Mouse (Mus musculus) hindbrain, embryonic 12.5 days (tissue): ENCODE data around the gene Rab43. TPM values are rescaled to one million over a fixed set of nuclear protein-coding genes. Genes with fewer than 3 reads are reported as not detected.

Source experiments
- ATAC-seq: fragments of 200-750 bp; cut with Nextera tagmentation; 2 replicates; pipeline ENCODE4 v1.8.0; 2017; ENCODE audit warnings: moderate TSS enrichment; ENCODE audit not compliant: low FRiP score
- H3K27ac ChIP-seq: fragments of 300-500 bp; sonication (generic); 2 replicates; pipeline ENCODE4 v1.5.1; 2016; ENCODE audit warnings: mild to moderate bottlenecking
- H3K27me3 ChIP-seq: fragments of 300-500 bp; sonication (generic); 2 replicates; pipeline ENCODE4 v1.6.1; 2016; ENCODE audit warnings: mild to moderate bottlenecking
- H3K36me3 ChIP-seq: fragments of 300-500 bp; sonication (generic); 2 replicates; pipeline ENCODE4 v1.6.1; 2016; ENCODE audit warnings: mild to moderate bottlenecking
- H3K4me1 ChIP-seq: fragments of 300-500 bp; sonication (generic); 2 replicates; pipeline ENCODE4 v1.6.1; 2016
- H3K4me2 ChIP-seq: fragments of 300-500 bp; sonication (generic); replicated peaks from 2 replicates; pipeline ENCODE4 v1.6.1; 2016; ENCODE audit warnings: mild to moderate bottlenecking
- H3K4me3 ChIP-seq: fragments of 300-500 bp; sonication (generic); 2 replicates; pipeline ENCODE4 v1.5.1; 2016; ENCODE audit warnings: mild to moderate bottlenecking
- H3K9ac ChIP-seq: fragments of 300-500 bp; sonication (generic); 2 replicates; pipeline ENCODE4 v1.6.1; 2016; ENCODE audit warnings: mild to moderate bottlenecking, moderate library complexity
- H3K9me3 ChIP-seq: fragments of 300-500 bp; sonication (generic); replicated peaks from 2 replicates; pipeline ENCODE4 v1.6.1; 2016; ENCODE audit warnings: mild to moderate bottlenecking
- WGBS: fragments of 180-500 bp; shearing (Covaris S2); methylation state at CpG from one replicate; pipeline ENCODE4 v1.1.7; 2016; 5-methylcytosine and 5-hydroxymethylcytosine counted together
- polyA plus RNA-seq: library from polyadenylated mRNA; unstranded; fragments of >200 nt; fragmentation: Nextera tagmentation; extraction: Ambion mirVana; gene quantifications from 2 replicates; pipeline ENCODE4 v1.2.1, GENCODE M21; 2016

The Rab43 gene
- polyA plus RNA-seq, 1 experiment from 2014 or later, result 12.2 TPM

- Histone ChIP-seq H3K9ac (no peak overlapping the region), H3K36me3 (peaks cover 15% of the 10 kb centered on the region), H3K4me2 (no peak overlapping the region), H3K9me3 (no peaks in the 10 kb centered on the region), H3K4me1 (peaks cover 13% of the 10 kb centered on the region), H3K27me3 (no peaks in the 10 kb centered on the region), H3K4me3 (no peak overlapping the region), H3K27ac (no peak overlapping the region)
- no peak for ATAC-seq
- 97% methylated on average over 5 of the region's 5 CpGs for WGBS
These were observed 20.1 kb downstream of the Rab43 start for GRCm38 (mm10) chr6:87791826-87792225.

DNA sequence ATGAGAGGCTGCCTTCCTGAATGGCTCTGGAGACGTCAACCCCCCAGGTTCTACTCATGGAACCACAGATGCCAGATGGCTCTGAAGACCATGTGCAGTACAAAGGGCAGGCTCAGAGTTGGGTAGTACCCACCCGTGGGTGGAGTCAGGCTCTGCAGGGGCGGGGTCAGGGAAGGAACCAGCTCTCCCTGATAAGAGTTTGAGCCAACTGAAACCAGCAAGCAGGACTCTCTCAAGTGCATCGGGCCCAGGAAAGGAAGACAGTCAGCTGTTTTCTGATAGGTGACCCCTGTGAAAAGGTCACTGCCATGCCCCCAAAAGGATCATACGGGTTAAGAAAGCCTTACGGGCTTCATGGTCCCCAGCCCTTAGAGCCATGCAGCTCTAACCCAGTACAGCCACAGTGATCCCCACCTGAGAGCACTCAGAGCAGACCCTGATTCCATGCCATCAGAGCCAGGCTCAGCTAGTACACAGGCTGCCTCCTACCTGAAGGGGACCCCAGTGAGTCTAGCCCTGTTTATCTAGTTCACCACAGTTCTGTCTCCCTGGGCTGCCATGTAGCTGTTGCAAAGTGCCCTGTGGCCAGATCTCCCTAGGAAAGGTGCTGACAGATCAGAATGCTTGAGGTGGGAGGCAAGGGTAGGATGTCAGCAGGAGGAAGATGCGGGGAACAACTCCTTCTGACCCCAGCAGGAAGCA is 21.0 kb downstream of the Rab43 start:
- H3K9ac ChIP-seq, result no peak overlapping the region
- no peaks in the 10 kb centered on the region for H3K9me3 ChIP-seq
- ATAC-seq, result no peak
- H3K27me3 ChIP-seq, result no peaks in the 10 kb centered on the region
- H3K4me3 ChIP-seq, result no peak overlapping the region
- H3K4me1 ChIP-seq, result peaks cover 10% of the 10 kb centered on the region
- no peak overlapping the region for H3K4me2 ChIP-seq
- 75% methylated on average over 7 of the region's 7 CpGs for WGBS
- H3K27ac ChIP-seq, result no peak overlapping the region
- H3K36me3 ChIP-seq, result peaks cover 15% of the 10 kb centered on the region

- no peak overlapping the region for H3K4me3 ChIP-seq
These were observed 22.2 kb downstream of the Rab43 start for GRCm38 (mm10) chr6:87789791-87790190.

DNA sequence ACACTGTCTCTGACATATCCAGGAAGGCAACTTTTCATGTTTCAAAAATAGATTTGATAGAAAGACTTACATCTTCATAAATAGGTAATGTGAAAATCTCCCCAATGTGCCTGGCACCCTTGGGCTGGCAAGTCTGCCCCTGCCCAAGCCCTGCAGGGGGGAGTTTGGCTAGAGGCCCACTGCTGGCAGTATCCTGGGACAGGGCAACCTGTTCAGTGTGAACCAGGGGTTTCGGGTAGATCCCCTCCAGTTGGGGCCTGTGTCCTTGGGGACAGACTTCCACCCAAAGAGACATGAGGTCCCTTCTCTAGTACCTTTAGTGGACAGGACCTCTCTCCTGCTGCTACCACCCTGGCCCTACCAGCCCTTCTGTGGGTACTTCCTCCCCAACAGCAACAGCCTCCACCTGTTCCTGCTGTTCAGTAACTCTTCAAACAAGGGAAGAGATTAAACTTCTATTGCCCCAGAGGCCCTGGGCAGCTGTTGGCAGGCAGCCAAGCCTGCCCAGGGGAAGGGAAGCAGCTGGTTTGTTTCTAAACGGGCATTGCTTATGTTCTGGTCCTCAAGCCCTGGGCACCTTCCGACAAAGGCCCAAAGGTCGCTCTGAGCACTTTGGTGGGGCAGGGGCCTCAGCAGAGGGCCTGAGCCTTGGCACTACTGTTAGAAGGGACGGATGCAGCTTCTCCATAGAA is 22.9 kb downstream of the Rab43 start:
- H3K4me3 ChIP-seq, result no peak overlapping the region
- no peak overlapping the region; the same call in 1 of the 2 replicates for H3K27ac ChIP-seq
- H3K36me3 ChIP-seq, result peaks cover 15% of the 10 kb centered on the region
- no peak for ATAC-seq
- H3K9ac ChIP-seq, result no peak overlapping the region
- H3K4me1 ChIP-seq, result peaks cover 10% of the 10 kb centered on the region
- WGBS, result 54% methylated on average over 5 of the region's 5 CpGs
- H3K9me3 ChIP-seq, result no peaks in the 10 kb centered on the region
- no peak overlapping the region for H3K4me2 ChIP-seq
- H3K27me3 ChIP-seq, result no peaks in the 10 kb centered on the region

More at GRCm38 (mm10) chr6:87789791-87790190, 22.2 kb downstream of the Rab43 start:
- Histone ChIP-seq H3K27me3 (no peaks in the 10 kb centered on the region), H3K9me3 (no peaks in the 10 kb centered on the region), H3K9ac (no peak overlapping the region), H3K4me2 (no peak overlapping the region), H3K27ac (no peak overlapping the region), H3K4me1 (peaks cover 10% of the 10 kb centered on the region), H3K36me3 (peaks cover 15% of the 10 kb centered on the region)
- WGBS, result 95% methylated on average over 6 of the region's 6 CpGs
- no peak for ATAC-seq

DNA sequence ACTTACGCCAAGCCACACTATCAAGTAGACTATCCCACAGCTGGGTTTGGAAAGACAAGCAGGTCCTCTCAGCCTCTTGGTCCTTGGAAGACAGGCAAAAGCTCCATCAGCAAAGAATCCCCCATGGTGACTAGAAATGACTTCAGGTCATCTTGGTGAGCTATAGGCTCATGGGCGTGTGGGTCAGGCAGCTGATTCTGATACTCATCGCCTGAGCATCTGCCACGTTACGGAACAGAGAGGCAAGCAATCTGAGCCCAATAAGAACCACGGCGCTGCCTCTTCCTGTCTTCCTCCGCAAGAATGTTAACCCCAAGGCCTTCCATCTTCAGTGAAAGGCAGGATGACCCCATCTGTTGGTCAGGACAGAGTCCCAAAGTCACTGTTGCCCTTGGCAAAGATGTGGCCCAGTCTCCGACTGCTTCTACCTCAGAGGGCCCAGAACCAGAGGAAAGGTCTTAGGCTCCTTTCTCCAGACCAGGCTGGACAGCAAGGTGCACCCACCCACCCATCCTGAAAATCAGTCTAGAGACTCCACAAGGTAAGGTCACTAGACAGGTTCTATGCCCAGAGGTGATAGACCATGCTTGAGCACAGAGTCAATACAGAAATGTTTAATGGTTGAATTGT is 23.6 kb downstream of the Rab43 start:
- no peaks in the 10 kb centered on the region for H3K27me3 ChIP-seq
- H3K9me3 ChIP-seq, result no peaks in the 10 kb centered on the region
- no peak overlapping the region for H3K4me3 ChIP-seq
- peaks cover 10% of the 10 kb centered on the region for H3K4me1 ChIP-seq
- ATAC-seq, result no peak
- H3K36me3 ChIP-seq, result peaks cover 15% of the 10 kb centered on the region
- no peak overlapping the region for H3K27ac ChIP-seq
- no peak overlapping the region for H3K9ac ChIP-seq
- H3K4me2 ChIP-seq, result no peak overlapping the region
- WGBS, result 91% methylated on average over 9 of the region's 9 CpGs

- Histone ChIP-seq H3K27me3 (no peaks in the 10 kb centered on the region), H3K9ac (no peak overlapping the region), H3K4me1 (peaks cover 10% of the 10 kb centered on the region), H3K4me2 (no peak overlapping the region), H3K4me3 (no peak overlapping the region), H3K36me3 (peaks cover 10% of the 10 kb centered on the region), H3K27ac (no peak overlapping the region), H3K9me3 (no peaks in the 10 kb centered on the region)
- WGBS, result 85% methylated on average over 6 of the region's 6 CpGs
- ATAC-seq, result no peak
These were observed 24.7 kb downstream of the Rab43 start for GRCm38 (mm10) chr6:87787108-87787890.

- H3K9me3 ChIP-seq, result no peaks in the 10 kb centered on the region
- no peaks in the 10 kb centered on the region for H3K27me3 ChIP-seq
- H3K9ac ChIP-seq, result no peak overlapping the region
- H3K4me2 ChIP-seq, result no peak overlapping the region
- 0 out of 2 replicates have a peak, but pooled peaks cover 3% of the 10 kb centered on the region for H3K36me3 ChIP-seq
- no peak overlapping the region for H3K27ac ChIP-seq
- peaks cover 10% of the 10 kb centered on the region for H3K4me1 ChIP-seq
- 95% methylated on average over 5 of the region's 5 CpGs for WGBS
- no peak overlapping the region for H3K4me3 ChIP-seq
- ATAC-seq, result no peak
These were observed 25.3 kb downstream of the Rab43 start for GRCm38 (mm10) chr6:87786621-87787020.

GRCm38 (mm10) chr6:87784033-87784432 is 27.9 kb downstream of the Rab43 start:
- no peak overlapping the region for H3K4me2 ChIP-seq
- H3K9ac ChIP-seq, result no peak overlapping the region
- WGBS, result 84% methylated on average over 8 of the region's 8 CpGs
- H3K4me3 ChIP-seq, result no peak overlapping the region
- H3K27ac ChIP-seq, result no peak overlapping the region
- H3K36me3 ChIP-seq, result no peaks in the 10 kb centered on the region
- ATAC-seq, result no peak
- H3K9me3 ChIP-seq, result no peaks in the 10 kb centered on the region
- H3K27me3 ChIP-seq, result no peaks in the 10 kb centered on the region
- peaks cover 2% of the 10 kb centered on the region for H3K4me1 ChIP-seq

DNA sequence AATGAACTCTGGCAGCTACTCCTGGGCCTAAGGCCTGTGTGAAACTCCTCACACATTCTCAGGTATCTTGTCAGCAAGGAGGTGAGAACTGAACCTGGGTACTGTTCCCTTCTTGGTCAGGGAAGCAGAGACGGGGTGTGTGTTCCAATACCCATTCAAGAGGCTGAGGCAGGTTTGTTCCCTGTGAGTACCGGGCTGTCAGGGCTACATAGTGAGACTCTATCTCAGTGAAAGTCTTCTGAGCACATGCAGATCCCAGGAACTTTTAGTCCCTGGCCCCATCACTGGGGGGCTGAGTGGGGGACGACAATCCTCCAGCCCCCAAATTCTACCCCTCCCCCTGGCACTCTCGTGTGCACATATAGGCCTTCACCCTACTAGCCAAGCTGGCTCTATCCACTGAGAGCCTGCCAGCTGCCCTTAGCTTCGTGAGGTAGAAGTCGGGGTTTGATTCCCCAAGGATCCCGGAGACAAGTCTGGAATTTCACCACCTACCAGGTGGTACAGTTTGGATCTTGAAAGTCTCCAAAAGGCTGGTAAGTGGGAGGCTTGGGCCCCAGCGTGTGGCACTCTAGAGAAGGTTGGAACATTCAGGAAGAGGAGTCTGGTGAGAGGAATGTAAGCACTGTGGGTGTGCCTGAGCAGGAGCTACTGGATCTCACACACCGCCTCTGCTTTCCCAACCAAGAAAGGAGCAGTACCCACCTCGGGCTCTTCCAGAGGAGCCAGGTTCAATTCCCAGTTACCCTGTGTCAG is 31.2 kb downstream of the Rab43 start:
- Histone ChIP-seq H3K27me3 (no peaks in the 10 kb centered on the region), H3K4me3 (no peak overlapping the region), H3K4me2 (no peak overlapping the region), H3K9me3 (no peaks in the 10 kb centered on the region), H3K9ac (no peak overlapping the region), H3K27ac (no peak overlapping the region), H3K36me3 (no peaks in the 10 kb centered on the region), H3K4me1 (no peaks in the 10 kb centered on the region)
- no peak for ATAC-seq
- WGBS, result 84% methylated on average over 10 of the region's 10 CpGs

GRCm38 (mm10) chr6:87779174-87780165 is 32.5 kb downstream of the Rab43 start:
- Histone ChIP-seq H3K36me3 (no peaks in the 10 kb centered on the region), H3K9me3 (no peaks in the 10 kb centered on the region), H3K27ac (no peak overlapping the region), H3K4me2 (no peak overlapping the region), H3K27me3 (no peaks in the 10 kb centered on the region), H3K9ac (no peak overlapping the region), H3K4me3 (no peak overlapping the region), H3K4me1 (no peaks in the 10 kb centered on the region)
- WGBS, result 83% methylated on average over 11 of the region's 11 CpGs
- no peak for ATAC-seq
